Mouse (Mus musculus): ENCODE results near the gene Fkbp10. TPM values are rescaled to one million over a fixed set of nuclear protein-coding genes. Genes with fewer than 3 reads are reported as not detected.

Fkbp10 gene
- polyA plus RNA-seq, 1 experiment from 2014 or later: 212 TPM

DNA sequence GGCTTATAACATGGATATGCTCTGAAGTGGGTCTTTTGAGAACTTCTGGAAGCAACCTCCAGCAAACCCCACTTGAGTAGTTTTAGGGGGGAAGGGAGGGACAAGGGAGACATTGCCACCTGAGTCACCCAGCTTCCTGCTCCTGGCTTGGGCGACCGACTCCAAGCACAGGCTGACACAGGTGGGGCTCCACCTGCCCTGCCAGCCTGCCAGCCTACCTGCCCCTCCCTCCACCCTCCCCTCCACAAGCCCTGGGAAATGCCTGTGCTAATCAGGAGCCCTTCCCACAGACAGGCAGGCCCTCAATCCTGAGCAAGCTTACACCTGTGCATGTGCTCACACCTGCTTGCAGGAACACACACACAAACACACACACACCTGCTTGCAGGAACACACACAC, 12.8 kb upstream of the Fkbp10 start:
- no peaks in the 10 kb centered on the region for H3K36me3 ChIP-seq
- 68% methylated on average over 2 of the region's 2 CpGs for WGBS
- H3K4me2 ChIP-seq (replicated peaks): no peak overlapping the region
- no peaks in the 10 kb centered on the region for H3K9me3 ChIP-seq (replicated peaks)
- no peaks in the 10 kb centered on the region for H3K27me3 ChIP-seq
- peaks cover 44% of the 10 kb centered on the region for H3K4me1 ChIP-seq
- ATAC-seq (ENCODE audit: insufficient number of reproducible peaks, low FRiP score, low TSS enrichment, low read depth): no peak
- peak overlapping the region; percentile 70 for H3K27ac ChIP-seq (replicated peaks)
- no peak overlapping the region for H3K4me3 ChIP-seq (replicated peaks)
- no peak overlapping the region for H3K9ac ChIP-seq

DNA sequence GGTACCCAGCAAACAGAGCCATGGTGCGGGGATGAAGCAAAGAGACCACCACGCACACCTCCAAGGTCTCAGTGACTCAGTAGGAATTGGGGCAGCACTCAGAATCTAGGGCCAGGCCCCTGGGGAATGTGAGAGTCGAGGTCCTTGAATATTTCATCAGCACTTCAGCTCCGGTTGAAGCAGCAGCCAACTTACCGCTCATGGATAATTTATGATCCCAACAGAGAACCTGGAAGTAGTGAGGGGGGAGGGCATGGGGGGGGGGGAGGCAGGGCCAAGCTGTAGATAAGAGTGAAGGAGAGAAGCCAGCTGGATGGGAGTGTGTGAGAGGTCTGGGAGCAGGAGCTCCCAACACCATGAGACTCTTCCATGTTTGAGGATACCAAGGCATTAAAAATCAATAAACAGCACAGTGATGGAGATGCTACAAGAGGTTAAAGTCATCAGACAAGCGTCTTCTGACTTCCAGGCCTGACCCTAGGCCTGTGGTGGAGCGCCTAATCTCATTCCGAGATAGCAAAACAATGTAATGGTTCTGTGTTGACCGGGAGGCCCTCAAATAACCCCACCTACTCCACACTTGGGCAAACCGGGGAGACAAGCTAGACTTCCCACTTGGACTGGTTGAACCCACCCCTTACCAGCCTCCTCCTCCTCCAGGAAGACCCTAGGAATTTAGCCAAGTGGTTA, 11.9 kb upstream of the Fkbp10 start:
- H3K9ac ChIP-seq: no peak overlapping the region
- no peak overlapping the region for H3K4me3 ChIP-seq (replicated peaks)
- 77% methylated on average over 10 of the region's 10 CpGs for WGBS
- peaks cover 46% of the 10 kb centered on the region for H3K4me1 ChIP-seq
- peaks cover 6% of the 10 kb centered on the region for H3K36me3 ChIP-seq
- H3K27me3 ChIP-seq: no peaks in the 10 kb centered on the region
- peak overlapping the region; percentile 70; the same call in 1 of the 2 replicates for H3K27ac ChIP-seq (replicated peaks)
- H3K4me2 ChIP-seq (replicated peaks): no peak overlapping the region
- no peak for ATAC-seq (ENCODE audit: insufficient number of reproducible peaks, low FRiP score, low TSS enrichment, low read depth)
- no peaks in the 10 kb centered on the region for H3K9me3 ChIP-seq (replicated peaks)

DNA sequence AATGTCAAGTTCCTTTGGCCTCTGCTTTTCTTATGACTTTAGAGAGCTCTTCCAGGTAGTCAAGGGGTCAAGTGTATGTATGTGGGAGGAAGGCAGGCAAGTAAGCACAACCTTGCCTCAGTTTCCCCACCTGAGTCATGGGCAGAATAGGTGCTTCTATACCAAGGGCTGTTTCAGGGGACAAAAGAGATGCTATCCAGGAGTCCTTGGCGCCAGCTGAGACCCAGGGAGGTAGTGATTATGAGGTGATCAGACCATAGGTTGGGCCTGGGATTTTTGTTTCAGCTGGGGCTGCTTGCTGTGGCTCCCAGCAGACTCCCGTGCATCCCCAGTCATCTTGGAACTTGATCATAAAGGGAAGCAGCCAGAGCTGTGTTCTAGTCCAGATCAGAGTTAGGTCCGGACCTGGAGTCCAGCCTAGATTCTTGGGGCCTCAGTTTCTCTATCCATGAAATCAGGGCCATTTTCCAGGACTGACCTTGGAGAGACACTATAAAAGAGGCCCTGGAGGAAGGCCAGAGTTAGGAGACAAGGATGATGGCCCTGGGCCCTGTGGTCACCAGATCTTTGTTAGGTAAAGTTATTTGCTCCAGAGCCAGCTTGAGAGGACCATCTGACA, 10.9 kb upstream of the Fkbp10 start:
- peaks cover 36% of the 10 kb centered on the region for H3K4me1 ChIP-seq
- no peaks in the 10 kb centered on the region for H3K27me3 ChIP-seq
- H3K9ac ChIP-seq: no peak overlapping the region
- 78% methylated on average over 3 of the region's 3 CpGs for WGBS
- H3K9me3 ChIP-seq (replicated peaks): no peaks in the 10 kb centered on the region
- peaks cover 15% of the 10 kb centered on the region for H3K36me3 ChIP-seq
- no peak overlapping the region for H3K27ac ChIP-seq (replicated peaks)
- no peak overlapping the region for H3K4me3 ChIP-seq (replicated peaks)
- ATAC-seq (ENCODE audit: insufficient number of reproducible peaks, low FRiP score, low TSS enrichment, low read depth): no peak
- H3K4me2 ChIP-seq (replicated peaks): no peak overlapping the region

DNA sequence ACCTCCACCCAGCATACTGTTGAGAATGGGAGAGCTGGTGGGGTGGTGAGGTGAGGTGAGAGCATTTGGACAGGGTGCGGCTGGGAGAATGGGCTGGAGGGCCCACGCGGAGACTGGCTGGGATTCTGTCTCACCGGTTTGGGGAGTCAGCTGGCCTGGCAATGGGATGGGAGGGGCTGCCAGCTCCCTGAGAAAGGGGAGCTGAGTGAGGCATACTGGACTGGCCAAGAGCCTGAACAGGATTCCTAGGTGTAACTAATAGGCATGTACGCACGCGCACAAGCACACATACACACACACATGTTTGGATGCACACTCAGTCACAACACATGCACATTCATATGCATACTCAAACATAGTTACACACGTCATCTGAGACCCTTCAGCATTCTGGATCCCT, 9.2 kb upstream of the Fkbp10 start:
- H3K4me1 ChIP-seq: peaks cover 28% of the 10 kb centered on the region; the same call in 1 of the 2 replicates
- 68% methylated on average over 8 of the region's 8 CpGs for WGBS
- H3K36me3 ChIP-seq: peaks cover 20% of the 10 kb centered on the region
- no peak overlapping the region for H3K9ac ChIP-seq
- no peak overlapping the region for H3K4me2 ChIP-seq (replicated peaks)
- H3K4me3 ChIP-seq (replicated peaks): no peak overlapping the region
- H3K27ac ChIP-seq (replicated peaks): peak overlapping the region; percentile 63
- 0 out of 2 replicates have a peak, but pooled peaks have one; percentile 8 for ATAC-seq (ENCODE audit: insufficient number of reproducible peaks, low FRiP score, low TSS enrichment, low read depth)
- H3K27me3 ChIP-seq: no peaks in the 10 kb centered on the region
- no peaks in the 10 kb centered on the region for H3K9me3 ChIP-seq (replicated peaks)

DNA sequence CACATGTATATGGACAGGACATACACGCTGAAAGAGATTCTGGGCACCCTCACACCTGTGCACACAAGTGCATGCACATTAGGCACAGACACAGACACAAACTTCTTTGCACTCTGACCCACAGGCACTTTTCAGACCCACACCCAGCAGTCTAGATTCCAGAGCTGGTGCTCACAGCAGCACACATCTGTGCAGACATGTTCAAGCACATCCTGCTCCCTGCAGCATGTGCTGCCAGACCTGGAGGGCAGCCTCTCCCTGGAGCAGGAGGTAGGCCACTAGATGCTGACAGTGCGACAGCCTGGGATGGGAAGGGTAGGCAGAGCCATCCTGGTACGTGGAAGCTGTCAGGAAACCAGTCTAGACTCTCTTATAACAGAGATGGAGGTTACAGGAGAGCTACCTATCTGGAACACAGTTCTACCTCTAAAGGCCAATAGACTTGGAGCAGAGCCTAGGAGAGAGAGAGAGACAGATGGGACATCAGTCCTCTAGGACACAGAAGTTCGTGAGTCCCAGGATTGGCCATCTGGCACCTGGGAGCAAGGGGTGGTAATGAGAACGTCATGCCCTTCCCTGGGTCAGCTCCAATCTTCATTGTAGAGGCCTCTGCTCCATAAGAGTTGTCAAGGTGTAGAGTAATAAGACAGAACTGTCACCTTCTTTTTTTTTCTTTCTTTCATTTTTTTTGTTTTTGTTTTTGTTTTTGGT, 8.3 kb upstream of the Fkbp10 start:
- WGBS: 71% methylated on average over 5 of the region's 5 CpGs
- Histone ChIP-seq H3K9me3 (replicated peaks) (no peaks in the 10 kb centered on the region), H3K27ac (replicated peaks) (peak overlapping the region; percentile 63), H3K36me3 (peaks cover 20% of the 10 kb centered on the region), H3K4me2 (replicated peaks) (no peak overlapping the region), H3K9ac (no peak overlapping the region), H3K4me3 (replicated peaks) (no peak overlapping the region), H3K4me1 (peaks cover 34% of the 10 kb centered on the region), H3K27me3 (no peaks in the 10 kb centered on the region)
- ATAC-seq (ENCODE audit: insufficient number of reproducible peaks, low FRiP score, low TSS enrichment, low read depth): no peak

DNA sequence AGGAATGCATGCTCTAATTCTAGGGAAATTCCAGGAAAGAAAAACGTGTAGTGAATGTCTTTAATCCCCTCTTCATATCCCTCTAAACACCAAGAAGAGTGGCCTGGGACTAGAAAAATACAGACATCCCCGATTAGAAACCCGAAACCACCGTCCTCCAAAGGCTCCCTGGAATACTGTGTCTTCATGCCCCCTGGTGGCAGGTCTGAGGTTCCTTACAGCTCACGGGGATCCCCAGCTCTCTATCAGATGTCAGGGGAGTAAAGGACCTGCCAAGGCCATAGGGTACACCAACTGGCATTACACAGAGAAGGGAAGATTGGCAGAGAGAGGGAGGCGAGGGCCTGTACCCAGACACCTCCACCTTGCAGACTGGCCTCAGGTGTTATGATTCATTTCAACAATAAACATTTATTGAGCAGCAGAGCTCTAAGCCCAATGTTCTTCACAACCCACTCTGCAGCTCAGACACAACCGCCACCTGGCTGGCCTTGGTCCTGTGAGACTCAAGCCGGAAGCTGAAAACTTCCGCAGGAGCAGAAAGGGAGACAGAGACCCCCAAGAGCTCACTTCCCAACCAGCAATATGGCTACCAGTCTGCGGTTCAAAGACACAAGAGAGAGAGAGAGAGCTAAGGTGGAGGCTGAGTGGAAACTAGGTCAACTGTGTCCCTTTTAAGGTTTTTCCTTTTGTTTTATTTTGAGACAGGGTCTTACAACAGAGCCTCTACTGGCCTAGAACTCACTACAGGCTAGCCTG, 7.2 kb upstream of the Fkbp10 start:
- Histone ChIP-seq H3K4me3 (replicated peaks) (no peak overlapping the region), H3K9me3 (replicated peaks) (no peaks in the 10 kb centered on the region), H3K9ac (no peak overlapping the region), H3K4me2 (replicated peaks) (no peak overlapping the region), H3K36me3 (peaks cover 20% of the 10 kb centered on the region), H3K27ac (replicated peaks) (0 out of 2 replicates have a peak overlapping the region, but pooled peaks have one; percentile 17), H3K27me3 (no peaks in the 10 kb centered on the region), H3K4me1 (peaks cover 39% of the 10 kb centered on the region)
- 36% methylated on average over 10 of the region's 10 CpGs for WGBS
- ATAC-seq (ENCODE audit: insufficient number of reproducible peaks, low FRiP score, low TSS enrichment, low read depth): no peak

DNA sequence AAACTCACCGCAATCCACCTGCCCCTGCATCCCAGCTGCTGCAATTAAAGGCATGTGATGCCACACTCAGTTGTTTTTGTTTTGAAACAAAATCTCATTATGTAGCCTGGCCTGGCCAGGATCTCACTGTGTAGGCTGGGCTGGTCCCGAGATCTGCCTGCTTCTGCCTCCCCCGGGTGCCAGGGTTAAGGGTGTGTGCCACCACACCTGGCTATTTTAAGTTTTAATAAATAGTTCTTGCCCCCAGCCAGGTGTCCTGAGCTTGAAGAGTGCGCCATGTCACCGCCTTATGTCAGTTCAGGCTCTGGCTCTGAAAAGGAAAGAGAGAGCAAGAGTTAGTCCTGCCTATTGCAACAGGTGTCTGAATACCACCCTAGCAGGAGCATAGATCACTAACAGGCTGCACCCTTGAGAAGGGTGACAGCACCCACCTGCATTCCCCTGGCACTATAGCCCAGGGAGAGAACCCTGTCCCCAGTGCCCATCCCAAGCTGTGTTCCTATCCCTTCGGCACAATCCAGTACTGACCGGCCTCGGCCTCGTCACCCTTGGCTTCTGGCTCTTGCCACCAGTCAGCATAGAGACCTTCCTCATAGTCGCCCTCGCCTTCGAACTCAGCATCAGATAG, 6.5 kb upstream of the Fkbp10 start:
- ATAC-seq (ENCODE audit: insufficient number of reproducible peaks, low FRiP score, low TSS enrichment, low read depth): no peak

DNA sequence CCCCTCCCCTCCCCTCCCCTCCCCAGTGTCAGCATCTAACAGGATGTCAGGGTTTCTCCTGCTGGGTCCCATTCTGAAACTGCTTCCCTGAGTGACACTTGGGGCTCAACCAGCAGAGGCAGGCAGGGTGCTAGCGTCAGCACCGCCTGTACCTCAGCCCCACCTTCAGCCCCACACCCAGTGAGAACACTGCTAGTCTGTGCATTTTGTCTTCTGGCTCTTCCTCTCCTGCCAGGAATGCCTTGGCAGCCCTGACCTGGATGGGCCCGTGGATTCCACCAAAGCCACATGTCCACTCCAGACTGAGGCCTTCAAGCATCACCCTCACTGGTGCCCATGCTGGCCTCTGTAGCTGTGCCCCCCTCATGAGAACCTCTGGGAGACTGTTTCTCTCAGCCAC, 5.8 kb upstream of the Fkbp10 start:
- H3K27me3 ChIP-seq: no peaks in the 10 kb centered on the region
- WGBS: 76% methylated on average over 3 of the region's 3 CpGs
- H3K27ac ChIP-seq (replicated peaks): peak overlapping the region; percentile 17; the same call in 1 of the 2 replicates
- H3K36me3 ChIP-seq: peaks cover 20% of the 10 kb centered on the region
- no peak for ATAC-seq (ENCODE audit: insufficient number of reproducible peaks, low FRiP score, low TSS enrichment, low read depth)
- H3K4me2 ChIP-seq (replicated peaks): no peak overlapping the region
- H3K4me3 ChIP-seq (replicated peaks): no peak overlapping the region
- peaks cover 46% of the 10 kb centered on the region for H3K4me1 ChIP-seq
- H3K9ac ChIP-seq: no peak overlapping the region
- no peaks in the 10 kb centered on the region for H3K9me3 ChIP-seq (replicated peaks)

More for the DNA sequence above, 6.5 kb upstream of the Fkbp10 start:
- Histone ChIP-seq H3K4me2 (replicated peaks) (no peak overlapping the region), H3K27ac (replicated peaks) (no peak overlapping the region), H3K9ac (no peak overlapping the region), H3K4me3 (replicated peaks) (no peak overlapping the region), H3K4me1 (peaks cover 46% of the 10 kb centered on the region), H3K9me3 (replicated peaks) (no peaks in the 10 kb centered on the region), H3K27me3 (no peaks in the 10 kb centered on the region), H3K36me3 (peaks cover 20% of the 10 kb centered on the region)
- WGBS: 90% methylated on average over 12 of the region's 12 CpGs

DNA sequence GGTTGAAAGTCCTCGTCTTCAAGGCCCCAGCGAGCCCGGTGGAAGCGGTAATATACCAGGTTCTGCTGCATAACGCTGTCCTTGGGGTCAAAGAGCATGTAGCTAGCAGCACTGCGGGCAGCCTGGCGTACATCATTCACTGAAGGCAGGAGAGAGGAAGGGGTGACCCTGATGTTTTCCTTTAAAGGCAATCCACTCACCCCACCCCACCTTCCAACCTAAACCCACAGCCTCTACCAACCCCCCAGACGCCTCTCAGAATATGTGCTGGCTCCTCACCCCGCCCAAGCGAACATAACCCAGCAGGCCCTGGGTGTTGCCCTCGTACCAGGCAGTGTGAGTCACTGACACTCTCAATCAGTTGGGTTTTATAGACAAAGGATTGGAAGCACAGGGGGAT, 3.8 kb upstream of the Fkbp10 start:
- H3K9ac ChIP-seq: no peak overlapping the region
- H3K4me3 ChIP-seq (replicated peaks): no peak overlapping the region

DNA sequence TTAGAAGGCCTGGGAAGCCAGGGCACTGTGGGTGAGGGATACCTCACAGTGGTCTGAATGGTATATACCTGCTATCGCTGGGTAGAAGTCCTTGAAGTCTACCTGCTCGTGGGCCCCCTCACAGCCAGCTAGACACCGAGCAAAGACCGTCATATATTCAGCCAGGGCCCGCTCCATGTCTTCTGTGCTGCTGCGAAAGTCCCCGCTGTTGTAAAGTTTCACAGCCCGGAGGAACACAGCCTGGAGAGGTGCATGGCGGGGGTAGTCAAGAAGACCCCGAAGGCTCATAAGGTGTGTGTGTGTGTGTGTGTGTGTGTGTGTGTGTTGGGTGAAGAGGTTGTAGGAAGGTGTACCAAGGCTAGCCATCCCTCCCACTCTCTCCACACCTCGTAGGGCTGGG, 2.0 kb upstream of the Fkbp10 start:
- Histone ChIP-seq H3K27me3 (no peaks in the 10 kb centered on the region), H3K4me2 (replicated peaks) (peak overlapping the region; percentile 79), H3K9ac (peak overlapping the region; percentile 66), H3K27ac (replicated peaks) (no peak overlapping the region; the same call in 1 of the 2 replicates), H3K36me3 (peaks cover 15% of the 10 kb centered on the region), H3K4me1 (peaks cover 60% of the 10 kb centered on the region), H3K9me3 (replicated peaks) (no peaks in the 10 kb centered on the region), H3K4me3 (replicated peaks) (peak overlapping the region; percentile 57)
- no peak for ATAC-seq (ENCODE audit: insufficient number of reproducible peaks, low FRiP score, low TSS enrichment, low read depth)
- WGBS: 65% methylated on average over 11 of the region's 11 CpGs

More for the DNA sequence above, 3.8 kb upstream of the Fkbp10 start:
- peak overlapping the region; percentile 48; the same call in 1 of the 2 replicates for H3K27ac ChIP-seq (replicated peaks)
- no peaks in the 10 kb centered on the region for H3K9me3 ChIP-seq (replicated peaks)
- ATAC-seq (ENCODE audit: insufficient number of reproducible peaks, low FRiP score, low TSS enrichment, low read depth): no peak
- peaks cover 20% of the 10 kb centered on the region for H3K36me3 ChIP-seq
- H3K4me2 ChIP-seq (replicated peaks): peak overlapping the region; percentile 79
- H3K27me3 ChIP-seq: no peaks in the 10 kb centered on the region
- WGBS: 69% methylated on average over 11 of the region's 11 CpGs
- peaks cover 57% of the 10 kb centered on the region for H3K4me1 ChIP-seq
